Mouse (Mus musculus): ENCODE data around the gene Lamb3.
"Not testable (repeated sequence)": the region's sequence is repeated elsewhere in the genome, so short reads cannot be mapped to it uniquely, and the experiment has no call there.

Gene Lamb3

DNA sequence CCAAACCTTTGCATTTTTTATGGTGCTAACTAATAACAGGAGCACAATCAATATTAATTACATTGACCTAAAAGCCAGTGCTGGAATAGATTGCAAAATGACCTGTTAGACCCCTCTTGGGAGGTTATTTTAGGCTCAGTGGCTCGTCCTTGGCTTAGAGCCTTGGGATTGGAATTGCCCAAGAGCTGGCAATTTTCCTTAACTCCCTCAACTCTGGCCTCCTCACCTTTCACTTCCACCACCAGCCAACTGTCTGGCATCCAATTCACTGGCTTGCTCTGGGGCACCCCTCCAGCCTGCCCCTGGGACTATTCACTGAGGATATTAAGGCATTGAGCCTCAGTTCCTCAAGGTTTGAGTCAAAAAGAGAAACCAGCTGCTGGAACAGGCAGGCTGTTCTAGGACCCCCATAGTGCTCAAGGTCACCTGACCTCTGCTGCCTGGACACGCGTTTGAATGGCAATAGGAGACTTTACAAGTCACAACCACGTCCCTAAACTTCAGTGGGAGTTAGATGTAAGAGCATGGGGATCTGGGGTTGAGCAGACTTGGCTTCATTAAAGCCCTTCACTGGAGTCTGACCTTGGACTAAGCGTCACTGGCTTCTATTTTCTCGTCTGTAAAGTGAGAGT is 71.0 kb downstream of the Lamb3 start:
- no peak for DNase-seq (ENCODE audit: low spot score in 2 of 2)

DNA sequence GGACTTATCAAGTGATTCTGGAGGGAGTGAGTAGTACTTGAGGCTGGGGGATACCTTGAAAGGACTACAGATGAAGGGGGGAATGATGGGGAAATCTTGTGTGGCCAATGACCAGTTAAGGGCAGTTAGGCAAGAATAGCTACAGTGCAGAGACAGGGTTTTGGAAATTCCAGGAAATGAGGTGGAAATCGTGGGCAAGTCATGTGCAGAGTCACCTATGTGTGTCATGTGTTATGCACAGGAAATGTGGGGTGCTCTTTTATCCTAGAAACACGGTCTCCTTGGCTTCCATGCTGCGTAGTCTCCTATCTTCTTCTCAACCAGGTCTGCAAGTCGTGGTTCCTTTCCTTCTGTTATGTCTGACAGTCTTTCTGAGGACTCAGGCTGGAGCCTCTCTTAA is 72.0 kb downstream of the Lamb3 start:
- no peak for DNase-seq (ENCODE audit: low spot score in 2 of 2)

DNA sequence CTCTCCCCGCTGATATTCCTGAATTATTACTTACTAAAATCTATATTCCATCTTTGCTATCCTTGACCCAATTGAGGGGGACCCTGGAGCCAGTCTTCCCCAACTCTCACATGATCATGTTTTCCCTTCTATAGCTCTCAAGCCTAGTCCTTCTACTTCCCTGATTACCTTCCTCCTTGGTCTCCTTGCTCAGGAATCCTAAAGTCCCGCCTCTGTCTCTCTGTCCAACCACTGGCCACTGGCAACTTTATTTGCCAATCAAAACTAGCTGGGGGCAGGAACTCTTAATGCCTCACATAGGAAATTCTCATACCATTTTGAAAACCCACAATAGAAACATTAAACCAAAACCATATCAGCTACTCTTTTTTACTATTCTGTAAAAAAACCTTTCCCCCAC is 73.8 kb downstream of the Lamb3 start:
- DNase-seq (ENCODE audit: low spot score in 2 of 2) = no peak

DNA sequence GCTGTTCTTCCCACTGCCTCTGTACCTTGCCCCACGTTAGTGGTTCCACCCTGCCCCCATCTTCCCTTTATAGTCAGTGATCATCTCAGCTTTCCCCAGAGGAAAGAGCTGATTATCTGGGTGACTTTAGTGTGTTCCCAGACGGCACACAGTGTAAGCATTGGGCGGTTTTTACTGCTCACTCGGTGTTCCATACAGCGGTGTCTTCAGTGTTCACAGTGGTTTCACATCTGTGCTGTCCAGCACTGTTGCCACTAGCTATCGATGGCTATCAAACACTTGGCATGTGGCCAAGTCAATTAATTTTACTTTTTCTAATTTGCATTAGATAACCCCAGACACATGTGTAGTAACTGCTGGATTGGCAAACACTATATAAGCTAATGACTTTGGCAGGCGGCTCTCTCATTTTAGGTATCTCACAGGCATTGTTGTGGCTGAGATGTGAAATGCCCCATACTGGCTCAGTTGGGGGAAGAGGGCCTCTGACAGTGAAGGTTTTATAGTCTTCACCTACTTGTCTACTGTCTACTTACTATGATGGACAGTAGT is 76.8 kb downstream of the Lamb3 start:
- no peak for DNase-seq (ENCODE audit: low spot score in 2 of 2)

DNA sequence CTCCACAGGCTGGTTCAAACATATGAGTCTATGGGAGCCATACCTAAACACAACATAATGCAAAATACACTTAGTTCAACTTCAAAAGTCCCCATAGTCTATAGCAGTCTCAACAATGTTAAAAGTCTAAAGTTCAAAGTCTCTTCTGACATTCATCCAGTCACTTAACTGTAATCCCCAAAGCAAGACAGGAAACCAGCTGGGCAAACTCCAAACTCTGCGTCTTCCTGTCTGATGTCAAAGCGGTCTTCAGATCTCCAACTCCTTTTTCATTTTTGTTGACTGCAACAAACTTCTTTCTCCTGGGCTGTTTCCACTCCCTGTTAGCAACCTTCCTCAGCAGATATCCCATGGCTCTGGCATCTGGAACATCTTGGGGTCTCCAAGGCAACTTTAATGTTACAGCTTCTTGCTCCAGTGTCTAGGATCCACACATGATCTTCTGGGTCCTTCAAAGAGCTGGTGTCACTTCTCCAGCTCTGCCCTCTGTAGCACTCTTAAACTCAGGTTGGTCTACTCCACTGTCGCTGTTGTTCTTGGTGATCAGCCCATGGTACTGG is 78.3 kb downstream of the Lamb3 start:
- not testable (repeated sequence) for DNase-seq (ENCODE audit: low spot score in 2 of 2)

DNA sequence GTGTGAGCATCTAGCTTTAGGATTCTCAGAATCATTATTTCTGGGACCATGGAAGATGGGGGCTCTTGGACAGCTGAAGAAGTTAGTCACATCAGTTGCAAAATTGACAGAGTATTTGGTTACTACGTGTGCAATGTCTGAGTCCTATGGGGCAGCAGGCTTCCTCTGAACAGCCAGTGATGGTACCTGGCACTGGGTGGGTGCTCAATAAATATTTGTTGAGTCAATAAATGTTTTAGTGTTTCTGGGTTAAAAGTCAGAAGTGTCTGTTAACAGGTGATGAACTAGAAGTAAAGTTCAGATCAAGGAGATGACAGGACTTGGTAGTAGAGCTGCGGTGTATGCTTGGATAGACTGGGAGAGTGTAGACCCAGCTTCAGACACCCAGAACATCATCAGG is 80.1 kb downstream of the Lamb3 start:
- no peak for DNase-seq (ENCODE audit: low spot score in 2 of 2)

DNA sequence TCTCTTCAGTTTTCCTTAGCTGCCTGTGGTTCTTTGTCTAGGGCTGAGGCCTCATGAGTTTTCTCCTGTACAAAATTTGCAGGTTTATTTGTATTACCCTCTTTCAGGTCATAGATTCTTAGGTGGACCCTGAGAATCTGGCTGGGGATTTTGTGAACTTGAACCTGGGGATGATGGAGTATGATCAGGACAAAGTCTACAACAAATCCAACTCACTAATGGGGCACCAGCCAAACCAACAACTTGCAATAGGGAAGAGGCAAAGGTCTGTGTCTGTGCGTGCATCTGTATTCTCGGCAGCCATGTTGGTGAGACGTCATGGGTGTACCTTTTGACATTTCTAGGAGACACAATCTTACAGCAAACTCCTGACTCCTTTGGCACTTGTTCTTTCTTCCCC is 81.6 kb downstream of the Lamb3 start:
- DNase-seq (ENCODE audit: low spot score in 2 of 2) = no peak

DNA sequence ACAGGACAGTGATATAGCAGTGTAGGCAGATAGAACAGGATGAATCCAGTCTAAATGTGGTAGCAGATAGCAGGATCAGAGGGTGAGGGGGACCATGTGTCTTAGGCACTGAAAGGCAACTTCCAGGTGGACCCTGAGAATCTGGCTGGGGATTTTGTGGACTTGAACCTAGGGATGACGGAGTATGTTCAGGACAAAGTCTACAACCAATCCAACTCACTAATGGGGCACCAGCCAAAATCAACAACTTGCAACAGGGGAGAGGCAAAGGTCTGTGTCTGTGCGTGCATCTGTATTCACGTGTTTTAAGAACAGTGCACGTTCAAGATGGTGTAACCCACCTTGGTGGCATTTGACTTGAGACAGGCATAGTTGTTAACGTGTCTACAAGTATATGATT is 82.4 kb downstream of the Lamb3 start:
- no peak for DNase-seq (ENCODE audit: low spot score in 2 of 2)

DNA sequence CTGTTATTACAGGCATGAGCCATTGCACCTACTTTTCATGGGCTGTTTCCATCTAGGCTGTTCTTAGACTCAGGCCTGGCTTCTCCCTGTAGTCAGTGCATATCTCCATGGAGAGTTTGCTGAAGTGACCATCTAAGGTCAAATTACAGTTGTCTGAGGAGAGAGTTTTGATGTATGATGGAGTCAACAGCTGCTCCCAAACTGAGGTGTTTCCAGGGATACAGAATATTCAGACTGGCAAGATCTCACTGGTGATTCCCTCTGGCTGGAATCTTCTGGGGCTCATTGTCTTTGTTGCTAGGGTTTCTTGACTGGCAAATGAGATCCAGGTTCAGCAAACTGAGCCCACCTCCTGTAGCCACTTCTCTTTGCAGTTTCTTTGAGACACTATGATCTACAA is 83.2 kb downstream of the Lamb3 start:
- no peak for DNase-seq (ENCODE audit: low spot score in 2 of 2)

DNA sequence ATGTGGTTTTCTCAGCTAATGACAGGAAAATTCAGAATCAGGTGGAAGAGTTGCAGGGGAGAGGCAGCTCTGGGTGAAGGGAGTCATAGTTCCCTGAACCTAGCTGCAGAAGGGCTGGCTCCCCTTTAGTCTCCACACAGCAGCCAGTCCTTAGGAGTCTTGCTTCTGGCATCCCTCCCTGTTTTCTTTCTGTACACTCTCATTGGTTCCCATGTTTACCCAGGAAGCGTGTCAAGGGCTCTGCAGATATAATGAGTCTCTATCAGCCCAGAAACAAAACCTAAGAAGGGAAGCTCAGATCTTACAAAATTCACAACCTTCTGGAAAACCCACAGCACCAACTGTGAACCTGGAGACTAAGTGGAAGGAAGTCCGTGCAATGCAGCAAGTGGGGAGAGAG is 85.5 kb downstream of the Lamb3 start:
- no peak for DNase-seq (ENCODE audit: low spot score in 2 of 2)

DNA sequence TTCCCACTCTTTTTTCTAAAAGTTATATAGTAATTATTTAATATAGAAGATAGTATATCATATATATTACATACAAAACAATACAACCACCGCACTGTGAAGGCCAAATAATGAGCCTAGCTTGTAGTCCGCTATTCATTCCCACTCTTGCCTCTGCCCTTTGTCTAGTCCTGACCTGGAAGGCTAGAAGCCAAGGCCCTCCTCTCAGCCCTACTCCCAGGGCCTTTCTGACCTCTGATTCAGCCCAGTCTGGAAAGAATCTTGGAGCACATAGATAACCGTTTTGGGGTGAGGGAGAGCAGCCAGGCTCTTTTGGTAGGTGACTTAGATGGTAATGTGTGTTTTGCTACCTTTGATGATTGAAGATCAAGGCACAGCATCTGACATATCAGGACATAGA is 86.4 kb downstream of the Lamb3 start:
- DNase-seq (ENCODE audit: low spot score in 2 of 2) = no peak

DNA sequence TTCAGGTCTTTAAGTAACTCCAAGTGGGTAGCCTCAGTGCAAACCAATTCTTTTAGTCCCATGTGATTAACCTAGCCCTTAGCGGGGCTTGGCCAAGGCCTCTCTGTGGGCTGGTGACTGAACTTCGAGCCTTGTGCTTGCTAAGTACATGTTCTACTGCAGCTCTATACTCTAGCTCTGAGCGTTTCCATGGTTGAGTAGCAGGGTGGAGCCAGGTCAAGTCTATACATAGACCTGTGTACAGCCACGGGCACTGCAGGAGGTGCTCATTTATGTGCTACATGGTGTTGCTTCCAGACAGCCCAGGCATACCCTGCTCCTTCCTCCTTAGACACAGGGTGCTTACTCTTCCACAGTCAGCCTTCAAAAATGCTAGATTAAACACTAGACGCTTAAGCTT is 88.4 kb downstream of the Lamb3 start:
- no peak for DNase-seq (ENCODE audit: low spot score in 2 of 2)

DNA sequence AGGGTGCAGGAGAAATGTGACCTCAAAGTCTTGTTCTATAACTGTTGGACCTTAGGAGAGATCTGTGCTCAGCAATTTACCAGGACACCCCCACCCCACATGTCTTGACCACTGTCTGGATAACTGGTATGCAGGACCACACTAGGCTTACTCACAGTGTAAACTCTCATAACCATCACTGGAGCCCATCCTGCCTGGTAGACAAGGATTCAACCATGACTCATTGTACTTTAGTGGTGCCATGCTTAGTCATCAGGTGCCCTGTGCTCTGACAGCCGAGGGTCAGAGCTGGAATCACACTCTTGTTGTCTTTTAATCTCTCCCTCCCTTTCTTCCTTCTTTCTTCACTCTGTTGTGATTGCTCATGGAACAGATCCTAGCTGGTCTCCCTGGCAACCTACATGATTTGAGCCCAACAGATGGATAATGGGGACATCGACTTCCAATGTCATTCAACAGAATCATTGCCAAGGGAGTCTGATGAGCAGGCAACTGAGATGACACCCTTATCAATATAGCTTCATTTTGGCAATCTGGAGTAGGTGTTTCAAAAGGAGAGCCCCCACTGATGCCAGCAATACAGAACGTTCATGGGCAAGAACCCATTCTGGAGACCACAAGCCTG is 90.8 kb downstream of the Lamb3 start:
- DNase-seq (ENCODE audit: low spot score in 2 of 2) = no peak

DNA sequence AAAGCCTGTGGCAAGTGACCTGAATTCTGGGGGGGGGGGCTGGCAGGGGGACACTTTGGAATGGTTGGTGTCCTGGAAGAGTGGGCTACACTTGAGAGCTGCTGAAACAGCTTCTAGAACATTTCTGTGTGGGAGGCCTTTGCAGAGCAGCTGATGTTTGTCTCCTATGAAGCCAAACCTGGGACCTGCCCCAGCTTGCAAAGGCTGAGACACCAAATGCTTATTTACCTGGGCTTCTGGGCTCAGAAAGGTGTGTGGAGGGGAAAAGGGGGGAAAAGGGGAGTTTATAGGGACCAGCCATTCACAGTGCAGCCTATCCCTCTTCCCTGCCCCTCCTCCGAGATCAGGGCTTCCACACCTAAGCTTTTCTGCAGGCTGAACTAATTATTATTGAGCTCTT is 92.5 kb downstream of the Lamb3 start:
- no peak for DNase-seq (ENCODE audit: low spot score in 2 of 2)

DNA sequence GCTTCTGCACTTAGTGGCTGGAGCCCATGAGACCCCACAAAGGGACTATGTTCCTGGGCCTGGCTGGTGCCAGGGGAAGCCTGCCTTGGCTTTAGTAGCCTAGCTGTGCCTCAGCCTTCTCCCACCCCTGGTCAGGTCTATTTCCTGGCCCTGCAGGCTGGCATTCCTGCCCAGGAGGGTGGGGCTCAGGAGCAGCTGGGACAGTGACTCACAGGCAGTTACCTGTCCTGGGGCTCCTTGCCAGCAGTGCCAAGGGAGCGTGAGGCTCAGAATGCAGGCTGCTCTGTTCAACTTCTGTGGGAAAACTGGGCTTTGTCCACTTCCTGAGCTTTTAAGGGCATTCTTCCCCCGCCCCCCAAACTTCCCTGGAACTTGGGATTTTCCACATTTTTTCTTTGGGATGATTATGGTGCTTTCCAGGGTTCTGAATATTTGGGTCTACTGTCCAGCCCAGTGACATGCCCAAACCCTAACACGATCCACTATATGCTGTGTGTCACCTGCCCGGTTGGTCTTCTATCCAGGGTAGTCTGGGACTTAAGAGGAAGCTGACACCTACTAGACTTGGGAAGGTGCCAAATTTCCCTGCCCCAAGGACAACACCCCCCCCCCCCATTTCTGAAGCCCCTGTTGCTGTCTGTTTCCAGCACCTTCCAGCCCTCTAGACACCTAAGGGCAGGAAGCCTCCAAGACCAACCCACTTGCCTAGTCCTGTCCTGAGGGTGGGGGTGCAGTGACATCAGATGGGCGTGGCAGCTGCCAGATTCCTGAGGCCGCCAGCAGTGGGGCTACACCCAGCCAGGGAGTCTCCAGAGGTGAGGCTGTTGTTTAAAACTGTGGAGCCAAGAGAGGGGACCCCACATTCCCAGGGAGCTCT is 94.0 kb downstream of the Lamb3 start:
- DNase-seq (ENCODE audit: low spot score in 2 of 2) = no peak

DNA sequence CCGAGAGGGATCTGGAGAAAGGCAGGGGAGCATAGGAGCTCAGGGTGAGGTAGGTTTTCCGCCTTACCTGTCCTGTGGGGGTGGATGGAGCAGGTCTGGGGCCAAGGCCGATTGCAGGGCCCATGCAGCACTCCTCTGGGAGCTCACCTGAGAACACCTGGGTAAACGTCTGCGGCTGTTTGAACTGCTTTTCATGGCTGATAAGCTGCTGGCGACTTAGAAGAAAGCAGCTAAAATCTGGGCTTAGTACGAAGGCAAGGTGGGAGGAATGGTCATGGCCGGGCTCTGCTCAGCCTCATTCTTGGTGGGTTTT is 94.5 kb downstream of the Lamb3 start:
- no peak for DNase-seq (ENCODE audit: low spot score in 2 of 2)

DNA sequence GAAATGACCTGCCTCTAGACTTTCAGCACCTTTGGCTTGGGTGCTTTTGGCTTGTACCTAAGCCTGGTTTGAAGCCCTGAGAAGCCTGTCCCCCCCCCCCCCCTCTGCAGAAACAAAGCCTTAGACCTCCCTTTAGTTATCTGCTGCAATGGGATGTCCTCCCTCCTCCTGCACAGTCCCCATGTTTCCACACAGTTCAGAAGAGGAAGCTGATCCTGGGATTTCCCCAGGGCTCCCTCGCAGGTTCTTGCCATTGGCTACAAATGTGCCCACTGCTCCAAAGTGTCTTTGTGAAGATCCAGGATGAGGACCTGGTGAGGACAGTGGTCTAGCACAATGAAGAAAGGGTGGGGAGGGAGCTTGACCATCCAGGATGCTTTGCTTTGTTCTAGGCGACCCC is 95.6 kb downstream of the Lamb3 start:
- DNase-seq (ENCODE audit: low spot score in 2 of 2) = no peak

DNA sequence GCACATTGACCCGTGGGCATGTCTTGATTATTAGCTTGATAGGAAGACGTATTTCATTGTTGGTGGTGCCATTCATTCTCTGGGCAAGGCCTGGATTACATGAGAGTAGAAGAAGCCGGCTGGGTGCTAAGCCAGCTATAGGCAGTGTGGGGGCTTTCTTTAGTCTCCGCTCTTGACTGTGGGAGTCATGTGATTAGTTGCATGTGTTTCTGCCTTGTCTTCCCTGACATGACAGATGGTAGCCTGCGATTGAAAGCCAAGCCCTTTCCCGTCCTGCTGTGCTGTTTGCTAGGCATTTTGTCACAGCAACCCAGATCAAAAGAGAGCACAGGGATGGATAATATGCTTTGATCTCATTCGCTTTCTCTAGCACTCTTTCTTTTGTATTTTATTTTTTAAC is 97.9 kb downstream of the Lamb3 start:
- no peak for DNase-seq (ENCODE audit: low spot score in 2 of 2)

DNA sequence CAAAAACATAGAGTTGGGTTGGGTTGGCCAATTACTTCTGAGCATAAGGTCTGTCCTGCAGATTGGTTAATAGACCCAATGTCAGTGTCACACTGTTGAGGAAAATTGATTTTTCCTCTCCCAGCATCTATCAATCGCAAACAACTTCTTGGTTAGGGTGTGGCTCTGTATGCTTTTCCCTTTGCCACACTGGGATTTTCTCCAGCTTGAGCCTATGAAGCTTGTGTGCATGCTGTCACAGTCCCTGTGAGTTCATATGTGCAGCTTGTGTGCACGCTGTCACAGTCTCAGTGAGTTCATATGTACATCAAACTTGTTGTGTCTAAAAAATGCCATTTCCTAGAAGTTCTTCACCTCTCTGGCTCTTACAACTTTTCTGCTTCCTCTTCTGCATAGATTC is 99.3 kb downstream of the Lamb3 start:
- no peak for DNase-seq (ENCODE audit: low spot score in 2 of 2)

DNA sequence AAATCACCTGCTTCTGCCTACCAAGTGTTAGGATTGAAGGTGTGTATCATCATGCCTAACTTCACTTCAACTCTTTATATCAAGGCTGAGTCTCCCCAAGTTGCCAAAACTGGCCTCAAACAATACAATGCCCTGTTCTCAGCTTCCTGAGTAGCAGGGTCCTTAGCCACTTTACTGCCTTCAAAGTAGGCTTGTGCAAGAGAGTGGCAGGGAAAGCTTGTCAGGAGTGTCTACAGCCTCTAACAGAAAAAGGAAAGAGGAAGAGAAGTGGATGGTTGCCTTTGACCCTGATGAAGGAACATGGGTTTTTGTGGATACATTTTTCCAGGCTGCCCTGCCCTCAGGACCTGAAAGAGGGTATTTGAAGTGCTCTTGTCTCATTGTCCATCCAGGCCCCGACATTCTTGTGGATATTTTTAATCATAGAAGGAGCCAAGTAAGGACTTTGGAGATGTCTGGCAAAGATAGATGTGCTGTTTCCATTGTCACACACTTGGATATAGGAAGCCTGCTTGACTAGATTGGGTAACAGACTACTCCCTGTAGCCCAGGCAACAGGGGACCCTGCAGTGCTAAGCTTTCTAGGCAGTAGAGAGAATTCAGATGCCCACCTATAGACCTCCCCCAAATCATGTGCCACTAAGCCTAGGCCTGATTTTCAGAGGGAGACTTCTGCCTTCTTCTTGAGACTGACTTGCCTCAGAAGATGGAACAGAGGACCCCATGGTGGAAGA is 102.5 kb downstream of the Lamb3 start:
- DNase-seq (ENCODE audit: low spot score in 2 of 2) = no peak

DNA sequence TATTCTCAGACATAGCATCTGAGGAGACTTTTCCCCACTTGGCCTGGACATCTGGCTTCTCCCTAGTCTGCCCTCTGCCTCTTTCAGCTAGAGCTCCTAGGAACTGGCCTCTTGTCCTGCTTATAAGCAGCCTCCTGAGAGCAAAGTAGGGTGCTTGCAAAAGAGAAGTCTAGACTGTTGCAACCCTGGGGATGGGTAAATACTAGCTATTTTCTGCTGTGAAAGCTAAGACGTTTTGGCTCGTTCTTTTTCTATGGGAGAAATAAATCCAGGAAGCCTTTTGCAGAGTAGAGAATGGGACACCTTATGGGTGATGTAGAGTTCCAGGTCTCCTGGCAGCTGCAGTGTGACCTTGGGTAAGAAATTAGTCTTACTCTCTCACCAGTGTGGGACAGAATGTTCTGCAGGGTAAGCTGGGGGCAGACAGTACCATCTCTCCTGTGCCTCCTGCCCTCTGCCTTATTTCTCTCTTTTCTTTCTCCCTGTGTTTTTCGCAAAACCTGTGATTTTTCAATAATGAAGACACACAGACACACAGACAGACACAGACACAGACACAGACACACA is 103.1 kb downstream of the Lamb3 start:
- DNase-seq (ENCODE audit: low spot score in 2 of 2) = no peak

DNA sequence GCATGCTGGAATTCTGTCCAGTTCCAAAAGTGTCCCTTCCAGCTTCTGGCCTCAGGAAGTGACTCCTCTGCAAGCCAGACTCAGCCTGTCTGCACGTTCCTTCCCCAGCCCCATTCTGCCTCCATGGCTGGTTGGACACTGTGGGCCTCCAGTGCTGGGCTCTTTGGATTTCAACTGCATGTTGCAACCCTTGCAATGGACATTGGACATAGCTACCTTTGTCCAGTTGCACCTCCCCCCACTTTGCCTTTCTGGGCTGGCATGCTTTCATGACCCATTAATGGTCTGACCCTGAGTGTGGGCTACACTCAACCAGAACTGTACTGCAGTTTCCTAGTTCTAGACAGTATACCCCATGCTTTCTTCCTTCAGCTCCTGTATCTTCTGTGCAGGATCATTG is 104.1 kb downstream of the Lamb3 start:
- DNase-seq (ENCODE audit: low spot score in 2 of 2) = no peak

Data from spleen, postnatal 36 days (tissue).